Mouse (Mus musculus) ES-E14 (cell line): ENCODE data around the gene Susd1. TPM values are rescaled to one million over a fixed set of nuclear protein-coding genes. Genes with fewer than 3 reads are reported as not detected.
A peak's percentile ranks its signal among the peaks of the same experiment; 100 is the strongest.

ENCODE experiments used
- DNase-seq: peaks from one replicate; pipeline ENCODE4 v3.0.0-alpha.2; 2013; ENCODE audit warnings: low read depth, low spot score
- H3K27ac ChIP-seq: 2 replicates; pipeline ENCODE4 v1.5.1; 2012; ENCODE audit warnings: low read depth, mild to moderate bottlenecking, low read length, moderate library complexity, mixed read lengths; ENCODE audit not compliant: poor library complexity, insufficient read depth, severe bottlenecking
- H3K36me3 ChIP-seq: 2 replicates; pipeline ENCODE4 v1.6.1; 2012; ENCODE audit warnings: mild to moderate bottlenecking, low read length, moderate library complexity, mixed read lengths; ENCODE audit not compliant: control insufficient read depth, poor library complexity, insufficient read depth, severe bottlenecking
- H3K4me1 ChIP-seq, 2 experiments: fragments of 150-350 bp in 1 of 2; sonication (generic) in 1 of 2; 2 replicates each; pipeline ENCODE4 v1.6.1; 2012; ENCODE audit warnings: low read length in 2 of 2, mild to moderate bottlenecking in 1 of 2, mixed read lengths in 1 of 2; ENCODE audit not compliant: control insufficient read depth in 2 of 2, insufficient read depth in 2 of 2, poor library complexity in 1 of 2
- H3K4me3 ChIP-seq, 2 experiments: fragments of 150-350 bp in 1 of 2; sonication (generic) in 1 of 2; 2 replicates each; pipeline ENCODE4 v1.5.1; 2012; ENCODE audit warnings: low read length in 2 of 2, low read depth in 1 of 2, mild to moderate bottlenecking in 1 of 2, mixed read lengths in 1 of 2; ENCODE audit not compliant: insufficient read depth in 1 of 2, poor library complexity in 1 of 2, severe bottlenecking in 1 of 2
- H3K9ac ChIP-seq: 2 replicates; pipeline ENCODE4 v1.6.1; 2012; ENCODE audit warnings: low read depth, mild to moderate bottlenecking, low read length, mixed read lengths; ENCODE audit not compliant: poor library complexity, insufficient read depth, severe bottlenecking
- H3K9me3 ChIP-seq: fragments of 150-350 bp; sonication (generic); 2 replicates; pipeline ENCODE4 v1.6.1; 2012; ENCODE audit warnings: low read depth, mild to moderate bottlenecking, low read length; ENCODE audit not compliant: control insufficient read depth, insufficient read depth
- CHD2 ChIP-seq: IDR thresholded peaks from 2 replicates; pipeline ENCODE4 v1.6.1; 2014; ENCODE audit warnings: mild to moderate bottlenecking, low read depth, low read length, inconsistent platforms
- HCFC1 ChIP-seq: IDR thresholded peaks from 2 replicates; pipeline ENCODE4 v1.6.1; 2012; ENCODE audit warnings: low read length, inconsistent platforms, borderline replicate concordance; ENCODE audit not compliant: insufficient read depth
- MAFK ChIP-seq: IDR thresholded peaks from 2 replicates; pipeline ENCODE4 v1.6.1; 2014; ENCODE audit warnings: mild to moderate bottlenecking, low read depth, low read length, inconsistent platforms; ENCODE audit not compliant: insufficient read depth
- ZC3H11A ChIP-seq: IDR thresholded peaks from 2 replicates; pipeline ENCODE4 v1.6.1; 2012; ENCODE audit warnings: low read depth, mild to moderate bottlenecking, inconsistent platforms, low read length, borderline replicate concordance
- ZNF384 ChIP-seq: IDR thresholded peaks from 2 replicates; pipeline ENCODE4 v1.6.1; 2012; ENCODE audit warnings: low read depth, low read length, inconsistent platforms
- in situ Hi-C, 2 experiments: fragments of 600-800 bp; cut with MboI; formaldehyde crosslinking; loops; one replicate each; pipeline ENCODE4 v1.15.1; 2025; ENCODE audit warnings: low sequenced_read_pairs in 2 of 2, inconsistent platforms in 1 of 2; ENCODE audit not compliant: unreplicated experiment in 2 of 2
- total RNA-seq: library from RNA; depleted of rRNA; stranded (reverse); fragments of 300-350 nt; gene quantifications from 2 replicates; pipeline ENCODE4 v1.2.3, GENCODE M21; 2012

The Susd1 gene
- total RNA-seq, 1 experiment = 7.7 TPM

DNA sequence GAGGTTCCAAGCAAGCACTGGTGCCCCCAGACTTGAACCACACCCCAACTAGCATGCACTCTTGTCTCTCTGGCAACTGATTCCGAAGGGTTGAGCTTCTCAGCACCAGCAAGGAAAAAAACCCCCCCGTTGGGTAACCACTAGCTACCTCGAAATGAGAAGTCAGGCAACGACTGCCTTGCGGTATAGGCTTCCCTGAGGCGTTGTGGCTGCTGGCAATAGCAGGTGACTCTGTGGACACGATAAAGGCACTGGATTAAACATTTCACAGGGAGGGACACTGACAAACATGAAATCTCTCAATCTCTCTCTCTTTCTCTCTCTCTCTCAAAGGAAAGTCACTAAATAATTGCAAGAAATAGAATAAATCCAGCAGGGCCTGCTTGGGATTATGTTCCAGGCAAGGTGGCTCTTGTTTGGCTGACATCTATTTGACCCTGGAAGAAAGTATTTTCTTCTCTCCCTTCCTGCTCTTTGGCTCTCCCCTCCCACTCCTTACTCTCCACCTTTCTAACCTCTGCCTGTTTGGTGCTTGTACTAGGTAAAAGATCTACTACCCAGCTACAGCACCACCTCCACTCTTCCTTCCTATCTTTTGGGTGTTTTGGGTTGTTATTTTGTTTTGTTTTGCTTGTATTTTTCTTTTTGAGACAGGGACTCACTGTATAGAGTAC is 17.6 kb downstream of the Susd1 start:
- Histone ChIP-seq H3K27ac (peak overlapping the region; percentile 46; the same call in 1 of the 2 replicates), H3K4me3 (no peak overlapping the region), H3K4me1 (peaks cover 13% of the 10 kb centered on the region in 2 experiments; a peak in 3 of 4 replicates), H3K9me3 (no peaks in the 10 kb centered on the region), H3K36me3 (no peaks in the 10 kb centered on the region), H3K9ac (no peak overlapping the region)
- TF ChIP-seq CHD2 = no peak
- TF ChIP-seq HCFC1 = no peak
- TF ChIP-seq MAFK = no peak
- TF ChIP-seq ZNF384 = no peak
- TF ChIP-seq ZC3H11A = no peak
- in situ Hi-C loops = no loop called here
- no peak for DNase-seq

GRCm38 (mm10) chr4:59419211-59419610 is 19.2 kb downstream of the Susd1 start:
- no peak overlapping the region for H3K27ac ChIP-seq
- no peaks in the 10 kb centered on the region for H3K36me3 ChIP-seq
- in situ Hi-C loops = no loop called here
- peaks cover 13% of the 10 kb centered on the region in 2 experiments; a peak in 3 of 4 replicates for H3K4me1 ChIP-seq
- H3K9ac ChIP-seq = no peak overlapping the region
- no peak for TF ChIP-seq ZC3H11A
- TF ChIP-seq CHD2 = no peak
- no peak for TF ChIP-seq MAFK
- no peak for TF ChIP-seq HCFC1
- TF ChIP-seq ZNF384 = no peak
- H3K9me3 ChIP-seq = no peaks in the 10 kb centered on the region
- DNase-seq = no peak
- no peak overlapping the region for H3K4me3 ChIP-seq

DNA sequence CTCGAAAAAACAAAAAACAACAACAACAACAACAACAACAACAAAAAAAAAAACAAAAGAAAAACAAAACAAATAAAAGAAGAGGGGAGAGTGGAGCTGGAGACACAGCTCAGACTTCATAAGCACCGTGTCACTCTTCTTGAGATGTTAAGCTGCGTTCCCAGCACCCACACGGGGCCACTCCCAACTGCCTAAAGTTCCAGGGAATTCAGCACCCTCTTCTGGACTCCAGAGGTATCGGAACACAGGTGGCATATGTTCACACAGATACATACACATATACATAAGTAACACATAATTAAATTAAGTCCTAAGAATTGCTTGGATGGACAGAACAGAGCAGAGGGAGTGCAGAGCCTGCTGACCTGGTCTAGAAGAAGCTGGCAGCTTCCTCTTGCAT is 25.0 kb downstream of the Susd1 start:
- no peak for DNase-seq
- Histone ChIP-seq H3K9ac (no peak overlapping the region), H3K4me1 (peaks cover 0 to 2% of the 10 kb centered on the region in 2 experiments; a peak in 2 of 4 replicates), H3K27ac (no peak overlapping the region), H3K4me3 (no peak overlapping the region), H3K9me3 (no peaks in the 10 kb centered on the region), H3K36me3 (no peaks in the 10 kb centered on the region)
- in situ Hi-C loops = no loop called here
- TF ChIP-seq ZC3H11A (no peak), HCFC1 (no peak), ZNF384 (no peak), CHD2 (no peak), MAFK (no peak)

- Histone ChIP-seq H3K9me3 (no peaks in the 10 kb centered on the region), H3K36me3 (no peaks in the 10 kb centered on the region), H3K27ac (no peak overlapping the region), H3K9ac (no peak overlapping the region), H3K4me1 (peaks cover 0 to 2% of the 10 kb centered on the region in 2 experiments; a peak in 2 of 4 replicates), H3K4me3 (no peak overlapping the region)
- DNase-seq = no peak
- in situ Hi-C loops = no loop called here
- no peak for TF ChIP-seq CHD2
- no peak for TF ChIP-seq HCFC1
- TF ChIP-seq ZNF384 = no peak
- no peak for TF ChIP-seq ZC3H11A
- no peak for TF ChIP-seq MAFK
These were observed 27.3 kb downstream of the Susd1 start for GRCm38 (mm10) chr4:59411153-59411552.
